Mouse (Mus musculus) cerebellum, postnatal 25 days (tissue): ENCODE measurements around the gene Rnf183.

Experiments used
- DNase-seq, 2 experiments: peaks; one replicate each; pipeline ENCODE4 v3.0.0; 2021; ENCODE audit warnings: mixed read lengths in 2 of 2

Rnf183 gene

GRCm38 (mm10) chr4:62379724-62380381 is 55.2 kb downstream of the Rnf183 start:
- DNase-seq, result no peak
